Mouse (Mus musculus) MEL (cell line): ENCODE results near the gene Unc79. TPM values are rescaled to one million over a fixed set of nuclear protein-coding genes. Genes with fewer than 3 reads are reported as not detected.

Experiments
- DNase-seq: peaks from one replicate; pipeline ENCODE4 v3.0.0; 2011; ENCODE audit warnings: low read depth, low spot score
- H3K27ac ChIP-seq: 2 replicates; pipeline ENCODE4 v1.5.1; 2012; ENCODE audit warnings: low read depth, mild to moderate bottlenecking, control low read depth, low read length, moderate library complexity; ENCODE audit not compliant: control insufficient read depth
- H3K27me3 ChIP-seq, 2 experiments: fragments of 150-350 bp in 1 of 2; sonication (generic) in 1 of 2; 2 replicates each; pipeline ENCODE4 v1.6.1; 2012; ENCODE audit warnings: low read length in 2 of 2, mild to moderate bottlenecking in 2 of 2, improper control_type of control experiment in 1 of 2, moderate library complexity in 1 of 2; ENCODE audit not compliant: insufficient read depth in 2 of 2, control insufficient read depth in 1 of 2
- H3K36me3 ChIP-seq, 2 experiments: 2 replicates each; pipeline ENCODE4 v1.6.1; 2012 to 2014; ENCODE audit warnings: low read length in 2 of 2, improper control_type of control experiment in 1 of 2, inconsistent platforms in 1 of 2, mild to moderate bottlenecking in 1 of 2; ENCODE audit not compliant: insufficient read depth in 2 of 2, control insufficient read depth in 1 of 2
- H3K4me1 ChIP-seq, 2 experiments: fragments of 150-350 bp in 1 of 2; sonication (generic) in 1 of 2; 2 replicates each; pipeline ENCODE4 v1.6.1; 2012; ENCODE audit warnings: low read length in 2 of 2, improper control_type of control experiment in 1 of 2, mild to moderate bottlenecking in 1 of 2; ENCODE audit not compliant: insufficient read depth in 2 of 2, control insufficient read depth in 1 of 2
- H3K4me3 ChIP-seq, 2 experiments: fragments of 150-350 bp in 1 of 2; sonication (generic) in 1 of 2; 2 replicates each; pipeline ENCODE4 v1.5.1; 2012; ENCODE audit warnings: low read depth in 2 of 2, low read length in 2 of 2, mild to moderate bottlenecking in 2 of 2, moderate library complexity in 2 of 2, control low read depth in 1 of 2, improper control_type of control experiment in 1 of 2; ENCODE audit not compliant: control insufficient read depth in 1 of 2, insufficient read depth in 1 of 2
- H3K79me2 ChIP-seq: 2 replicates; pipeline ENCODE4 v1.6.1; 2012; ENCODE audit warnings: mild to moderate bottlenecking, low read length, moderate library complexity; ENCODE audit not compliant: control insufficient read depth, poor library complexity, insufficient read depth
- H3K9ac ChIP-seq: 2 replicates; pipeline ENCODE4 v1.6.1; 2012; ENCODE audit warnings: low read depth, mild to moderate bottlenecking, control low read depth, low read length, moderate library complexity; ENCODE audit not compliant: control insufficient read depth, poor library complexity, severe bottlenecking
- H3K9me3 ChIP-seq: fragments of 150-350 bp; sonication (generic); replicated peaks from 2 replicates; pipeline ENCODE4 v1.6.1; 2012; ENCODE audit warnings: mild to moderate bottlenecking, low read length, improper control_type of control experiment, moderate library complexity; ENCODE audit not compliant: insufficient read depth
- ETS1 ChIP-seq: IDR thresholded peaks from 2 replicates; pipeline ENCODE4 v1.6.1; 2012; ENCODE audit warnings: low read depth, mild to moderate bottlenecking, inconsistent platforms, low read length, improper control_type of control experiment, moderate library complexity
- GABPA ChIP-seq: IDR thresholded peaks from 2 replicates; pipeline ENCODE4 v1.6.1; 2012; ENCODE audit warnings: low read depth, mild to moderate bottlenecking, inconsistent platforms, low read length, improper control_type of control experiment, moderate library complexity
- HCFC1 ChIP-seq: IDR thresholded peaks from 2 replicates; pipeline ENCODE4 v1.6.1; 2012; ENCODE audit warnings: low read depth, mild to moderate bottlenecking, inconsistent platforms, low read length, improper control_type of control experiment, moderate library complexity
- MAFK ChIP-seq: IDR thresholded peaks from 2 replicates; pipeline ENCODE4 v1.6.1; 2011; ENCODE audit warnings: low read depth, mild to moderate bottlenecking, low read length, improper control_type of control experiment, borderline replicate concordance
- MXI1 ChIP-seq: IDR thresholded peaks from 2 replicates; pipeline ENCODE4 v1.6.1; 2011; ENCODE audit warnings: mild to moderate bottlenecking, low read depth, low read length, improper control_type of control experiment
- MYB ChIP-seq: IDR thresholded peaks from 2 replicates; pipeline ENCODE4 v1.6.1; 2011; ENCODE audit warnings: mild to moderate bottlenecking, low read depth, low read length, improper control_type of control experiment
- MYC ChIP-seq: IDR thresholded peaks from 2 replicates; pipeline ENCODE4 v1.6.1; 2011; ENCODE audit warnings: low read depth, mild to moderate bottlenecking, low read length, improper control_type of control experiment, moderate library complexity
- RAD21 ChIP-seq: IDR thresholded peaks from 2 replicates; pipeline ENCODE4 v1.6.1; 2011; ENCODE audit warnings: mild to moderate bottlenecking, low read depth, low read length, improper control_type of control experiment
- SIN3A ChIP-seq: IDR thresholded peaks from 2 replicates; pipeline ENCODE4 v1.6.1; 2012; ENCODE audit warnings: low read length, improper control_type of control experiment, inconsistent platforms
- USF2 ChIP-seq, 2 experiments: IDR thresholded peaks; 2 replicates each; pipeline ENCODE4 v1.6.1; 2011 to 2012; ENCODE audit warnings: improper control_type of control experiment in 2 of 2, low read length in 2 of 2, borderline replicate concordance in 1 of 2, inconsistent platforms in 1 of 2, low read depth in 1 of 2, mild to moderate bottlenecking in 1 of 2; ENCODE audit not compliant: insufficient read depth in 1 of 2
- ZKSCAN1 ChIP-seq: IDR thresholded peaks from 2 replicates; pipeline ENCODE4 v1.6.1; 2012; ENCODE audit warnings: low read depth, mild to moderate bottlenecking, inconsistent platforms, low read length, improper control_type of control experiment, moderate library complexity
- polyA plus RNA-seq, 2 experiments: library from polyadenylated mRNA; stranded (reverse) in 1 of 2; unstranded in 1 of 2; fragments of >175 nt in 1 of 2; fragments of >200 nt in 1 of 2; gene quantifications; 2 replicates each; pipeline versions ENCODE4 v1.2.1 to v1.2.4; 2012; ENCODE audit warnings: low replicate concordance in 2 of 2, low read depth in 1 of 2; ENCODE audit not compliant: insufficient read length in 2 of 2, insufficient read depth in 1 of 2, missing spikeins in 1 of 2
- total RNA-seq: library from RNA; depleted of rRNA; stranded (reverse); fragments of 300-350 nt; gene quantifications from 2 replicates; pipeline ENCODE4 v1.2.3, GENCODE M21; 2012

Unc79 gene
- total and polyA plus RNA-seq, 3 experiments = 0.01 TPM; not detected in 2

- Histone ChIP-seq H3K36me3 (no peaks in the 10 kb centered on the region), H3K4me3 (no peak overlapping the region), H3K27me3 (no peaks in the 10 kb centered on the region; a peak in 1 of 4 replicates), H3K9me3 (no peaks in the 10 kb centered on the region), H3K79me2 (no peaks in the 10 kb centered on the region), H3K27ac (no peak overlapping the region), H3K4me1 (no peaks in the 10 kb centered on the region), H3K9ac (no peak overlapping the region)
- DNase-seq = no peak
- TF ChIP-seq ETS1 (no peak), SIN3A (no peak)
These were observed 131.4 kb downstream of the Unc79 start for GRCm38 (mm10) chr12:103080055-103080454.

- H3K27ac ChIP-seq = no peak overlapping the region
- no peaks in the 10 kb centered on the region for H3K27me3 ChIP-seq
- no peaks in the 10 kb centered on the region for H3K4me1 ChIP-seq
- TF ChIP-seq GABPA = no peak
- TF ChIP-seq MAFK = no peak
- TF ChIP-seq MXI1 = no peak
- DNase-seq = no peak
- H3K36me3 ChIP-seq = no peaks in the 10 kb centered on the region
- no peaks in the 10 kb centered on the region for H3K9me3 ChIP-seq
- H3K4me3 ChIP-seq = no peak overlapping the region
- H3K9ac ChIP-seq = no peak overlapping the region
- no peaks in the 10 kb centered on the region for H3K79me2 ChIP-seq
These were observed 143.2 kb downstream of the Unc79 start for GRCm38 (mm10) chr12:103091831-103092230.

- TF ChIP-seq RAD21 (no peak), ZKSCAN1 (no peak), MYC (no peak), GABPA (no peak), USF2 (IDR thresholded peaks at IDR 0.05; ENCODE audit: borderline replicate concordance in 1 of 2, insufficient read depth in 1 of 2, low read depth in 1 of 2, low read length in 2 of 2) (no peak), MYB (no peak), HCFC1 (no peak)
- H3K9ac ChIP-seq = no peak overlapping the region
- no peaks in the 10 kb centered on the region for H3K9me3 ChIP-seq
- DNase-seq = no peak
- no peaks in the 10 kb centered on the region for H3K4me1 ChIP-seq
- no peak overlapping the region for H3K27ac ChIP-seq
- no peaks in the 10 kb centered on the region for H3K79me2 ChIP-seq
- no peak overlapping the region for H3K4me3 ChIP-seq
- no peaks in the 10 kb centered on the region for H3K36me3 ChIP-seq
- no peaks in the 10 kb centered on the region for H3K27me3 ChIP-seq
These were observed 146.5 kb downstream of the Unc79 start for GRCm38 (mm10) chr12:103095160-103095559.
